Mouse (Mus musculus) kidney, adult 2 months (tissue): ENCODE measurements around the gene Acbd3. TPM values are rescaled to one million over a fixed set of nuclear protein-coding genes. Genes with fewer than 3 reads are reported as not detected.

ENCODE experiments used
- DNase-seq: peaks from one replicate; pipeline ENCODE4 v3.0.0; 2021
- H3K27ac ChIP-seq: fragments of 200-500 bp; 2 replicates; pipeline ENCODE4 v1.5.1; 2012; ENCODE audit warnings: low read depth, low read length, control low read depth, inconsistent platforms; ENCODE audit not compliant: insufficient read depth
- H3K27me3 ChIP-seq: fragments of 200-500 bp; replicated peaks from 2 replicates; pipeline ENCODE4 v1.6.1; 2012; ENCODE audit warnings: mild to moderate bottlenecking, moderate library complexity, low read length, inconsistent platforms; ENCODE audit not compliant: control insufficient read depth, insufficient read depth
- H3K36me3 ChIP-seq: fragments of 200-500 bp; 2 replicates; pipeline ENCODE4 v1.6.1; 2012; ENCODE audit warnings: mild to moderate bottlenecking, moderate library complexity, low read length, inconsistent platforms; ENCODE audit not compliant: control insufficient read depth, insufficient read depth
- H3K4me1 ChIP-seq: fragments of 200-500 bp; 2 replicates; pipeline ENCODE4 v1.6.1; 2011; ENCODE audit warnings: low read length; ENCODE audit not compliant: control insufficient read depth, insufficient read depth
- H3K4me3 ChIP-seq: fragments of 200-500 bp; 2 replicates; pipeline ENCODE4 v1.5.1; 2011; ENCODE audit warnings: mild to moderate bottlenecking, low read depth, low read length, control low read depth; ENCODE audit not compliant: insufficient read depth
- CTCF ChIP-seq: fragments of 200-500 bp; conservative IDR thresholded peaks from 2 replicates; pipeline ENCODE4 v1.5.1; 2011; ENCODE audit warnings: low read depth, mild to moderate bottlenecking, control low read depth, low read length, moderate library complexity, mixed read lengths; ENCODE audit not compliant: insufficient read depth, insufficient read length
- POLR2A ChIP-seq: fragments of 200-500 bp; IDR thresholded peaks from one replicate; pipeline ENCODE4 v1.6.1; 2011; ENCODE audit warnings: low read depth, low read length, control low read depth
- WGBS: fragments of 180-500 bp; shearing (Covaris S2); methylation state at CpG from one replicate; pipeline ENCODE4 v1.1.7; 2018; 5-methylcytosine and 5-hydroxymethylcytosine counted together
- polyA plus RNA-seq: library from polyadenylated mRNA; depleted of rRNA; stranded (reverse); fragments of >200 nt; gene quantifications from 2 replicates; pipeline ENCODE4 v1.2.3, GENCODE M21; 2012

Gene Acbd3
- polyA plus RNA-seq, 1 experiment: 12.1 TPM

GRCm38 (mm10) chr1:180762180-180762579, 36.3 kb downstream of the Acbd3 start:
- no peak overlapping the region for H3K27ac ChIP-seq
- TF ChIP-seq POLR2A (no peak), CTCF (no peak)
- WGBS: 69% methylated on average over 11 of the region's 11 CpGs
- no peak overlapping the region for H3K4me3 ChIP-seq
- peaks cover 10% of the 10 kb centered on the region; the same call in 1 of the 2 replicates for H3K4me1 ChIP-seq
- H3K27me3 ChIP-seq: no peaks in the 10 kb centered on the region
- no peak for DNase-seq
- H3K36me3 ChIP-seq: no peaks in the 10 kb centered on the region

GRCm38 (mm10) chr1:180762679-180763078, 36.8 kb downstream of the Acbd3 start:
- Histone ChIP-seq H3K36me3 (no peaks in the 10 kb centered on the region), H3K27ac (no peak overlapping the region), H3K27me3 (no peaks in the 10 kb centered on the region), H3K4me1 (peaks cover 7% of the 10 kb centered on the region; the same call in 1 of the 2 replicates), H3K4me3 (no peak overlapping the region)
- peak; percentile 13 for DNase-seq
- 68% methylated on average over 8 of the region's 8 CpGs for WGBS
- TF ChIP-seq POLR2A: no peak
- TF ChIP-seq CTCF: no peak

- peaks cover 2% of the 10 kb centered on the region; the same call in 1 of the 2 replicates for H3K4me1 ChIP-seq
- no peak overlapping the region for H3K27ac ChIP-seq
- H3K27me3 ChIP-seq: no peaks in the 10 kb centered on the region
- H3K36me3 ChIP-seq: no peaks in the 10 kb centered on the region
- no peak for DNase-seq
- no peak for TF ChIP-seq POLR2A
- no peak for TF ChIP-seq CTCF
- 15% methylated on average over 14 of the region's 14 CpGs for WGBS
- no peak overlapping the region for H3K4me3 ChIP-seq
Observed at GRCm38 (mm10) chr1:180763307-180763706, 37.5 kb downstream of the Acbd3 start.

GRCm38 (mm10) chr1:180763828-180764227, 38.0 kb downstream of the Acbd3 start:
- no peak overlapping the region for H3K27ac ChIP-seq
- peak; percentile 91 for DNase-seq
- 2% methylated on average over 11 of the region's 11 CpGs for WGBS
- H3K4me3 ChIP-seq: peak overlapping the region; percentile 9; the same call in 1 of the 2 replicates
- H3K27me3 ChIP-seq: no peaks in the 10 kb centered on the region
- no peaks in the 10 kb centered on the region for H3K36me3 ChIP-seq
- TF ChIP-seq POLR2A (no peak), CTCF (peak; percentile 92)
- H3K4me1 ChIP-seq: peaks cover 5% of the 10 kb centered on the region; the same call in 1 of the 2 replicates

- WGBS: 88% methylated on average over 5 of the region's 5 CpGs
- TF ChIP-seq POLR2A: no peak
- TF ChIP-seq CTCF: no peak
- Histone ChIP-seq H3K4me1 (peaks cover 6% of the 10 kb centered on the region; the same call in 1 of the 2 replicates), H3K27me3 (no peaks in the 10 kb centered on the region), H3K4me3 (no peak overlapping the region), H3K27ac (no peak overlapping the region), H3K36me3 (no peaks in the 10 kb centered on the region)
- DNase-seq: no peak
Observed at GRCm38 (mm10) chr1:180765393-180765792, 39.5 kb downstream of the Acbd3 start.

GRCm38 (mm10) chr1:180766557-180766956, 40.7 kb downstream of the Acbd3 start:
- H3K4me1 ChIP-seq: peaks cover 6% of the 10 kb centered on the region; the same call in 1 of the 2 replicates
- no peaks in the 10 kb centered on the region for H3K36me3 ChIP-seq
- no peak for DNase-seq
- no peaks in the 10 kb centered on the region for H3K27me3 ChIP-seq
- WGBS: 69% methylated on average over 5 of the region's 5 CpGs
- TF ChIP-seq POLR2A (no peak), CTCF (no peak)
- H3K27ac ChIP-seq: no peak overlapping the region
- no peak overlapping the region for H3K4me3 ChIP-seq

GRCm38 (mm10) chr1:180767541-180768333, 41.9 kb downstream of the Acbd3 start:
- no peak for DNase-seq

More at GRCm38 (mm10) chr1:180767541-180768333, 41.9 kb downstream of the Acbd3 start:
- H3K4me3 ChIP-seq: peak overlapping the region; percentile 63
- no peak for TF ChIP-seq POLR2A
- 0 out of 2 replicates have a peak, but pooled peaks have one; percentile 1 for TF ChIP-seq CTCF
- H3K4me1 ChIP-seq: peaks cover 6% of the 10 kb centered on the region; the same call in 1 of the 2 replicates
- H3K27me3 ChIP-seq: no peaks in the 10 kb centered on the region
- H3K27ac ChIP-seq: peak overlapping the region; percentile 88
- no peaks in the 10 kb centered on the region for H3K36me3 ChIP-seq
- WGBS: 20% methylated on average over 10 of the region's 10 CpGs
